Mouse (Mus musculus) cerebellum, adult 2 months (tissue): ENCODE measurements around the gene Natd1. TPM values are rescaled to one million over a fixed set of nuclear protein-coding genes. Genes with fewer than 3 reads are reported as not detected.

Experiments used
- DNase-seq, 2 experiments: peaks; one replicate each; pipeline ENCODE4 v3.0.0; 2021
- H3K27ac ChIP-seq: fragments of 200-500 bp; 2 replicates; pipeline ENCODE4 v1.5.1; 2012; ENCODE audit warnings: low read length, control low read depth, inconsistent platforms; ENCODE audit not compliant: insufficient read depth
- H3K27me3 ChIP-seq: fragments of 200-500 bp; 2 replicates; pipeline ENCODE4 v1.6.1; 2012; ENCODE audit warnings: inconsistent platforms, mild to moderate bottlenecking, low read length, moderate library complexity; ENCODE audit not compliant: control insufficient read depth, insufficient read depth
- H3K4me1 ChIP-seq: fragments of 200-500 bp; 2 replicates; pipeline ENCODE4 v1.6.1; 2011; ENCODE audit warnings: low read length; ENCODE audit not compliant: control insufficient read depth, insufficient read depth
- H3K4me3 ChIP-seq: fragments of 200-500 bp; replicated peaks from 2 replicates; pipeline ENCODE3; 2011; ENCODE audit warnings: mild to moderate bottlenecking, low read depth, low read length, control low read depth; ENCODE audit not compliant: insufficient read depth
- CTCF ChIP-seq: fragments of 200-500 bp; IDR thresholded peaks from 2 replicates; pipeline ENCODE4 v1.5.1; 2011; ENCODE audit warnings: low read depth, mild to moderate bottlenecking, control low read depth, low read length, moderate library complexity, borderline replicate concordance; ENCODE audit not compliant: insufficient read depth
- POLR2A ChIP-seq: fragments of 200-500 bp; IDR thresholded peaks from 2 replicates; pipeline ENCODE4 v1.6.1; 2011; ENCODE audit warnings: low read length, control low read depth, borderline replicate concordance; ENCODE audit not compliant: insufficient read depth
- WGBS: fragments of 180-500 bp; shearing (Covaris S2); methylation state at CpG from one replicate; pipeline ENCODE4 v1.1.7; 2018; 5-methylcytosine and 5-hydroxymethylcytosine counted together
- polyA plus RNA-seq: library from polyadenylated mRNA; depleted of rRNA; stranded (reverse); fragments of >200 nt; gene quantifications from 2 replicates; pipeline ENCODE4 v1.2.3, GENCODE M21; 2012

Natd1 gene
- polyA plus RNA-seq, 1 experiment: 16.6 TPM

DNA sequence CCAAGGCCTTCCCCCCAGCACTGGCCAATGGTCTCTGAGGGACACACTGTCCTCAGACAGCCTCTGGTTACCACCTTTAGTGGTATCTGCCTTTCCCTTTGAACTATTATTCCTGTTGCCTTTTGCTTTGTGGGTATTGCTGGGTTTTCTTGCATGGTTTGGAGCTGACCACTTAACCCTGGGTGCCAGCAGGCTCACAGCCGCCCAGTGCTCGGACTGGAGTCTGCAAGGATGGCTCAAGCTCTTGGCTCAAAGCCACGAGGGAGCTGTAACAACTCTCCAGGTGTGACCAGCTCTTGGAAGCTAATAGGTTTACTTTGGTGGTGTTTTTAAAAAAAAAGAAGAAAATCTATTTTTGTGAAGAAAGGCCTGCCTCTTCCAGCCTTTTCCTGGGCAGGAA is 37.8 kb upstream of the Natd1 start:
- WGBS: 75% methylated on average over 3 of the region's 3 CpGs
- no peak overlapping the region for H3K27ac ChIP-seq
- H3K4me3 ChIP-seq: no peak overlapping the region
- TF ChIP-seq CTCF (no peak), POLR2A (no peak)
- peaks cover 9% of the 10 kb centered on the region; the same call in 1 of the 2 replicates for H3K4me1 ChIP-seq
- DNase-seq: no peak
- no peaks in the 10 kb centered on the region for H3K27me3 ChIP-seq

DNA sequence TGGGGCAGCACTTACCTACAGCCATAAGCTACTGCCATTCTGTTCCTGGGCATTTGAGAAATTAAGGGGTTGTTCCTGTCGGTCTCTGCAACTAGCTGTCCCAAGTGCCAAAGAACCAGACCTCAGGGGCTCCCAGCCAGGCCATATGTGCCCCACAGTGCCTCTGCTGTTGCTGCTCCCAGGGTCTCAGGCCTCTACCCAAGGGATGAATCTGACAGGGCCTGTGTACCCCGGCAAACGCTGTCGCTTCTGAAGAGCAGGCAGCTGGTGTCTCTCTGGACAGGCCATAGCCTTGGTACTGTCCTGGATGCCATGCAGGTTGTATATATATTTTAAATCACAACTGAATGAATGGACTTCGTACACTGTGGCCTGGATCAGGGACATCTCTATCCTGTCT is 37.3 kb upstream of the Natd1 start:
- no peak for DNase-seq
- no peak overlapping the region for H3K27ac ChIP-seq
- H3K4me1 ChIP-seq: peaks cover 9% of the 10 kb centered on the region; the same call in 1 of the 2 replicates
- TF ChIP-seq POLR2A: no peak
- TF ChIP-seq CTCF: no peak
- H3K27me3 ChIP-seq: no peaks in the 10 kb centered on the region
- H3K4me3 ChIP-seq: no peak overlapping the region
- 71% methylated on average over 5 of the region's 5 CpGs for WGBS

DNA sequence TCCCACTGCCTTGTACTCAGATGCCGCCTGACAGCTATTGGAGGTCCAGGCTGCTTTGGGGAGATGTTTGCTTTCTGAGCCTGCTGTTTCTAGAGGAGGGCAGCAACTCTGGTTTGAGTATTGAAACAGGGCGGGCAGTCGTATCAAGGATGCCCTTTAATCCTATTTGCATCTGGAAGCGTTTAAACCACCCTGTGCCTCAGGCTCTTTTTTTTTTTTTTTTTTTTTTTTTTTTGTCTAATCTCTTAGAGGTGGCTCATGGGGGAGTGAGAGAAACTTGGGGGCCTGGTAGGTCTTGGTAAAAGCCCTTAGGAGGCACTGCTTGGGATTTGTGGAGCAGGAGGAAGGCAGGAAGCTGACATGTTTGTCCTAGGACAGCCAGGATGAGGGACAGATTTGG is 30.5 kb upstream of the Natd1 start:
- Histone ChIP-seq H3K27ac (no peak overlapping the region), H3K4me3 (no peak overlapping the region), H3K27me3 (no peaks in the 10 kb centered on the region), H3K4me1 (0 out of 2 replicates have a peak, but pooled peaks cover 3% of the 10 kb centered on the region)
- no peak for DNase-seq
- TF ChIP-seq CTCF (no peak), POLR2A (no peak)
- WGBS: 85% methylated on average over 4 of the region's 4 CpGs

DNA sequence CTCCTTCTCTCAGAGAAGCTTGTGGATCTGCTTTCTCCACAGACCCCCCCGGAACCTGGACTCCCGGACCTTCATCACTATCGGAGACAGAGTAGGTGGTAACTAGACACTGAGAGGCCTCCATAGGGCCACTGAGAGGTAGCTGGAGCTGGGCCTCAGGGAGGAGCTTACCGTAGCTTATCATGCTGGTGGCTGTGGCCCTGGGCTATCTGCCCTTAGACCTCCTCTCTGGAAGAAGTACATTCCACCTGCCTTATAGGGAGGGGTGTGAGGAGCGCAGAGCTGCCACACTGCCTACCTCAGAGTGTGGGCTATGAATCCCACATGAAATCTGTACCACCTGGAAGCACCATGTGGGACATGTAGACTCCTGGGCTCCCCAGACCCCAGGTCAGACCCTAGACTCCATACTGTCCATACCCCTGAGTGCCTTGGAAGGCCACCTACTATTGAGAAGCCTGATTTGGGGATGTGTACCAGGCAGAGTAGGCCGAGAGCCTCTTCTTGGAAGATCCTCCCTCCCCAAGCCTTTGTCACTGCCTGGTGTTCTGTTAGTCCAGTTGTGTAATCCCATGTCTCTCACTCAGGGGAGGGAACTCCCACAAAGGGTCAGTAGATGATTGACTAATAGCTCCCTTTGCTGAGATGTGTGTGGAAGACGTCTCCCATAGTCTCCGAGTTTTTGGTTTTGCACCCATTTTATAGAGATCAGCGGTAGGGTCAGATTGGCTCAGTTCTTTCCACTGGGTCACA is 27.9 kb upstream of the Natd1 start:
- 95% methylated on average over 9 of the region's 9 CpGs for WGBS
- peaks cover 10% of the 10 kb centered on the region for H3K4me1 ChIP-seq
- H3K27me3 ChIP-seq: no peaks in the 10 kb centered on the region
- H3K27ac ChIP-seq: no peak overlapping the region
- no peak overlapping the region for H3K4me3 ChIP-seq
- DNase-seq: no peak
- no peak for TF ChIP-seq CTCF
- no peak for TF ChIP-seq POLR2A

DNA sequence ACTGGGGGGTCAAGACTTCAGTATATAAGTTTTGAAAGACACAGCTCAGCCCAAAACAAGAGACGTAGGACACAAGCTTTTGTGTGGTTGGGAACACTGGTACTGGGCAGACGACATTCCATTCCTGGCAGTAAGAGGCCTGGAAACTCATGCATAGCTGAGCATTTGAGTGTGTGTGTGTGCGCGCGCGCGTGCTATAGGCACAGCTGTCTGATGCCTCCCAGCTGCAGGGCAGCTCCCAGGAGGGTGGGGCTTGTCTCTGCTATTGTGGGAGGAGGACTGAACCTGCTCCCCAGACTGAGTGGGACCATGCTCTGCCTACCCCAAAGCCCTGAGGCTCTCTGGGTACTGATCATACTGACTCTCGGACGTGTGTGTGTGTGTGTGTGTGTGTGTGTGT is 26.8 kb upstream of the Natd1 start:
- H3K27ac ChIP-seq: no peak overlapping the region
- WGBS: 66% methylated on average over 9 of the region's 9 CpGs
- H3K4me1 ChIP-seq: peaks cover 15% of the 10 kb centered on the region
- DNase-seq: no peak
- H3K27me3 ChIP-seq: no peaks in the 10 kb centered on the region
- no peak for TF ChIP-seq POLR2A
- no peak for TF ChIP-seq CTCF
- H3K4me3 ChIP-seq: no peak overlapping the region

DNA sequence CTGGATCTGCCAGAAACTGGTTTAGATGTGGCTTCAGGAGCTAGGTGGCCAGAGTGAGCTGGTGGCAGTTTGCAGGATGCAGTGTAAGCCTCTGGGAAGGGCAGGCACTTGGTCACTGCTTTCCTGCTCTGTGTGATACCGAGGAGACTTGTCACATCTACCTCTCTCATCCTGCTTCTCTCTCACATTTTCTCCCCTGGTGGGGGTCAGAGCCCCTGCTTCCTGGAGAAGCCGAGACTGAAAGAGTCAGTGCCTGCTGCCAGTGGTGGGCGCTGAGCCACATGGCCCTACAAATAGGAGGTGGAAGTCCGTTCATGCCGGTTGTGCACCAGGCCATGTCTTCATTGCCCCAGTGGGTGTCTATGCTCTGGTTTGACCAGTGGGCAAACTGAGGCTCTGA is 26.0 kb upstream of the Natd1 start:
- TF ChIP-seq POLR2A (no peak), CTCF (no peak)
- Histone ChIP-seq H3K27ac (no peak overlapping the region), H3K4me3 (no peak overlapping the region), H3K4me1 (peaks cover 18% of the 10 kb centered on the region), H3K27me3 (no peaks in the 10 kb centered on the region)
- DNase-seq: no peak
- WGBS: 35% methylated on average over 5 of the region's 5 CpGs

- Histone ChIP-seq H3K27ac (no peak overlapping the region), H3K27me3 (no peaks in the 10 kb centered on the region), H3K4me1 (peaks cover 26% of the 10 kb centered on the region), H3K4me3 (no peak overlapping the region)
- no peak for TF ChIP-seq POLR2A
- TF ChIP-seq CTCF: no peak
- DNase-seq: peak in 1 of 2 experiments; percentile 31
- WGBS: 21% methylated on average over 3 of the region's 3 CpGs
Observed at GRCm38 (mm10) chr11:60939487-60939886, 24.9 kb upstream of the Natd1 start.

- H3K27ac ChIP-seq: no peak overlapping the region
- 89% methylated on average over 3 of the region's 3 CpGs for WGBS
- H3K27me3 ChIP-seq: no peaks in the 10 kb centered on the region
- no peak overlapping the region for H3K4me3 ChIP-seq
- no peak for DNase-seq
- peaks cover 36% of the 10 kb centered on the region for H3K4me1 ChIP-seq
- TF ChIP-seq CTCF (no peak), POLR2A (no peak)
Observed at GRCm38 (mm10) chr11:60937611-60938010, 23.1 kb upstream of the Natd1 start.
